Mouse (Mus musculus) urinary bladder, adult 2 months (tissue): Measurements from ENCODE around the gene Pigl. TPM values are rescaled to one million over a fixed set of nuclear protein-coding genes. Genes with fewer than 3 reads are reported as not detected.

Experiments
- DNase-seq: peaks from one replicate; pipeline ENCODE4 v3.0.0; 2022; ENCODE audit warnings: low spot score
- polyA plus RNA-seq: library from polyadenylated mRNA; depleted of rRNA; stranded (reverse); fragments of >200 nt; gene quantifications from 2 replicates; pipeline ENCODE4 v1.2.3, GENCODE M21; 2012; rRNA removed

Pigl gene
- polyA plus RNA-seq, 1 experiment: 9.4 TPM

DNA sequence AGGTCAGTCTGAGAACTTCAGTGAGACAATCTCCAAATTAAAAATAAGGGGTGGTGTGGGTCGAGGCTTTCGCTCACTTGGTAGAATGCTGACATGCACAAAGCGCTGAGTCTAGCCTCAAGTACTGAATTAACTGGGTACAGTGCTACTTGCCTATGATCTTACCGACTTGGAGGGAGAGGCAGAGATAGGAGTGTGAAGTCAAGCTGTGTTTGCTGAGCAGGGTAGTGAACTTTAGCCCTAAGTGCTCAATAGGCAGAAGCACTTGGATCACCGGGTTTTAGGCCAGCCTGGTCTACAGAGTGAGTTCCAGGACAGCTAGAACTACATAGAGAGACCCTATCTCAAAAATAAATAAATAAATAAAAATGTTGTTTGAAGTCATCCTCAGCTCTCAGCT is 98.9 kb downstream of the Pigl start:
- no peak for DNase-seq

- no peak for DNase-seq
Measured at GRCm38 (mm10) chr11:62558152-62558551, 99.9 kb downstream of the Pigl start.

- DNase-seq: peak; percentile 45
Measured at GRCm38 (mm10) chr11:62558961-62559646, 100.8 kb downstream of the Pigl start.

DNA sequence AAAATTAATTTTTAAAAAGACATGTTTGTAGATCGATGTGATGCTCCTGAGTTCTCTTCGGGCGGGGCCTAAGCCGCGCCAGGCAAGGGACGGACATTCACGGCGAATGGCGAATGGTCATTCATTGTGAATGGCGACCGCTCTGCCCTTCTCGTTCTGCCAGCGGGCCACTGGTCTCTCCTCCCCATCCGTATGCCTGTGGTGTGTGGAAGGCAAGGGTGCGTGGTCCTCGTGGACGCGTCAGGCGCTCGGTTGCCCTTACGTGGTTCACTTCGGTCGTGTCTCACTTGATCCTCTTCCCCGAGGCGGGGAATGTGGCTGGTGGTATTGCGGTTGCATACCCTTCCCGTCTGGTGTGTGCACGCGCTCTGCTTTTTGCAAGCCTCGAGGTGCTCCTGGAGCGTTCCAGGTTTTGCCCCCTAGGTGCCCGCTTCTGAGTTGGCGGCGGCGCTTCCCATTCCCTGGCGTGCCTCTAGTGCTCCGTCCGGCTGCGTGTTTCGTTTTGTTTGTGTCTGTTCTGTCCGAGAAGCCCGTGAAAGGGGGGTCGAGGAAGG is 102.3 kb downstream of the Pigl start:
- DNase-seq: no peak

DNA sequence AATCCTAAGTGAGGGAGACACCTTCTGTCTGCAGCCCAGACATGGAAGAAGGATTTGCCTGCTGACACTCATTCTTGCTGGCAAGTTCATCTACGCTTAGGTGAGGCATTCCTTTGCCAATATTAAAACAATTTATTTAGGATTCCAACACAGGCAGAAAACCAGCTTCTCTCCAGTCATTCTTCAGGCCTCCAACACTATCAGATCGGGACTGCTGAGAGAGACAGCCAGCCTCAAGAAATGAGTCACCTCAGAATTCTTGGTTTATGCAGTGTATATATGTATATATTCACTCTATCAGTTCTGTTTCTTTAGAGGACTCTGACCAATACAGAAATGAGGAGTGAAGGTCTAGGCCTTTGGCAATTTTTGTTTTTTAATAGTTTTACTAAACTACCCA is 105.3 kb downstream of the Pigl start:
- DNase-seq: no peak

Other genes with a start within 250 kb of the Pigl start
- 42.5 and 43.9 TPM in 2 replicates for gene Adora2b, start 209.5 kb upstream of the Pigl start, polyA plus RNA-seq
- gene Zswim7, start 177.1 kb upstream of the Pigl start, polyA plus RNA-seq: 20.0 and 22.4 TPM in 2 replicates
- gene Ttc19, start 177.0 kb upstream of the Pigl start, polyA plus RNA-seq: 17.3 and 19.1 TPM in 2 replicates
- gene Ncor1, start 81 bp downstream of the Pigl start, polyA plus RNA-seq: 76.2 and 109 TPM in 2 replicates
- gene Cenpv, start 80.8 kb downstream of the Pigl start, polyA plus RNA-seq: 30.7 and 38.1 TPM in 2 replicates
- 2,108 and 2,141 TPM in 2 replicates for gene Ubb, start 92.7 kb downstream of the Pigl start, polyA plus RNA-seq
- 52.6 and 62.0 TPM in 2 replicates for gene Trpv2, start 116.0 kb downstream of the Pigl start, polyA plus RNA-seq
- gene Lrrc75a, start 190.1 kb downstream of the Pigl start, polyA plus RNA-seq: 14.0 and 15.4 TPM in 2 replicates
- gene Mmgt2, start 190.2 kb downstream of the Pigl start, polyA plus RNA-seq: 73.5 and 89.4 TPM in 2 replicates